Mouse (Mus musculus) ES-Bruce4 (cell line): ENCODE measurements around the gene Qars. TPM values are rescaled to one million over a fixed set of nuclear protein-coding genes. Genes with fewer than 3 reads are reported as not detected.

ENCODE experiments used
- H3K27ac ChIP-seq: 2 replicates; pipeline ENCODE4 v1.5.1; 2012; ENCODE audit warnings: low read length, inconsistent platforms; ENCODE audit not compliant: insufficient read depth
- H3K27me3 ChIP-seq: 2 replicates; pipeline ENCODE4 v1.6.1; 2012; ENCODE audit warnings: mild to moderate bottlenecking, low read length, inconsistent platforms; ENCODE audit not compliant: control insufficient read depth, poor library complexity, insufficient read depth, severe bottlenecking
- H3K36me3 ChIP-seq: 2 replicates; pipeline ENCODE4 v1.6.1; 2012; ENCODE audit warnings: inconsistent platforms, mild to moderate bottlenecking, low read length, moderate library complexity; ENCODE audit not compliant: control insufficient read depth, poor library complexity, insufficient read depth, severe bottlenecking
- H3K4me1 ChIP-seq: one replicate; pipeline ENCODE4 v1.8.1; 2011; ENCODE audit warnings: low read length; ENCODE audit not compliant: control insufficient read depth, insufficient read depth
- H3K4me3 ChIP-seq: 2 replicates; pipeline ENCODE4 v1.5.1; 2011; ENCODE audit warnings: low read depth, mild to moderate bottlenecking, low read length
- H3K9ac ChIP-seq: 2 replicates; pipeline ENCODE4 v1.6.1; 2012; ENCODE audit warnings: low read depth, mild to moderate bottlenecking, inconsistent platforms; ENCODE audit not compliant: poor library complexity, severe bottlenecking
- H3K9me3 ChIP-seq: replicated peaks from 2 replicates; pipeline ENCODE4 v1.6.1; 2012; ENCODE audit warnings: mild to moderate bottlenecking, low read length, inconsistent platforms; ENCODE audit not compliant: control insufficient read depth, poor library complexity, insufficient read depth, severe bottlenecking
- CTCF ChIP-seq: IDR thresholded peaks from one replicate; pipeline ENCODE4 v1.8.1; 2011; ENCODE audit warnings: low read depth, low read length
- EP300 ChIP-seq: IDR thresholded peaks from 2 replicates; pipeline ENCODE4 v1.6.1; 2011; ENCODE audit warnings: low read depth, low read length; ENCODE audit not compliant: insufficient read depth
- POLR2A ChIP-seq: IDR thresholded peaks from one replicate; pipeline ENCODE4 v1.8.1; 2011; ENCODE audit warnings: low read length; ENCODE audit not compliant: insufficient read depth
- polyA plus RNA-seq: library from polyadenylated mRNA; stranded (reverse); fragments of >200 nt; gene quantifications from 2 replicates; pipeline ENCODE4 v1.2.4, GENCODE M21; 2011; ENCODE audit warnings: low read depth; ENCODE audit not compliant: missing spikeins, insufficient read depth, insufficient read length

Gene Qars
- polyA plus RNA-seq, 1 experiment: 395 TPM

GRCm38 (mm10) chr9:108478638-108479156 lies 28.8 kb upstream of the Qars start:
- Histone ChIP-seq H3K27ac (0 out of 2 replicates have a peak overlapping the region, but pooled peaks have one; percentile 20), H3K4me1 (peaks cover 4% of the 10 kb centered on the region), H3K9me3 (no peaks in the 10 kb centered on the region), H3K9ac (no peak overlapping the region), H3K36me3 (no peaks in the 10 kb centered on the region), H3K27me3 (no peaks in the 10 kb centered on the region), H3K4me3 (peak overlapping the region; percentile 50)
- TF ChIP-seq EP300 (no peak), POLR2A (no peak), CTCF (no peak)

GRCm38 (mm10) chr9:108479241-108479640 lies 28.3 kb upstream of the Qars start:
- H3K4me3 ChIP-seq: peak overlapping the region; percentile 27
- H3K9ac ChIP-seq: 0 out of 2 replicates have a peak overlapping the region, but pooled peaks have one; percentile 24
- no peaks in the 10 kb centered on the region for H3K27me3 ChIP-seq
- no peaks in the 10 kb centered on the region for H3K9me3 ChIP-seq
- TF ChIP-seq POLR2A: no peak
- TF ChIP-seq EP300: no peak
- no peak for TF ChIP-seq CTCF
- H3K36me3 ChIP-seq: no peaks in the 10 kb centered on the region
- H3K27ac ChIP-seq: 0 out of 2 replicates have a peak overlapping the region, but pooled peaks have one; percentile 4
- H3K4me1 ChIP-seq: peaks cover 4% of the 10 kb centered on the region

- Histone ChIP-seq H3K36me3 (no peaks in the 10 kb centered on the region), H3K9ac (peak within 1 kb of the TSS; percentile 62), H3K4me1 (peaks cover 4% of the 10 kb centered on the region), H3K9me3 (no peaks in the 10 kb centered on the region), H3K4me3 (peak within 1 kb of the TSS; percentile 66), H3K27me3 (no peaks in the 10 kb centered on the region), H3K27ac (0 out of 2 replicates have a peak within 1 kb of the TSS, but pooled peaks have one; percentile 20)
- TF ChIP-seq CTCF (no peak), POLR2A (no peak), EP300 (no peak)
Observed at GRCm38 (mm10) chr9:108479721-108480351, 27.7 kb upstream of the Qars start, which contains the start of gene Lamb2. Lamb2 (plus strand) TSS chr9:108479736.

GRCm38 (mm10) chr9:108480813-108481519 lies 26.5 kb upstream of the Qars start:
- Histone ChIP-seq H3K4me1 (peaks cover 3% of the 10 kb centered on the region), H3K27me3 (no peaks in the 10 kb centered on the region), H3K36me3 (no peaks in the 10 kb centered on the region), H3K9ac (no peak overlapping the region), H3K27ac (no peak overlapping the region), H3K4me3 (peak overlapping the region; percentile 11; the same call in 1 of the 2 replicates), H3K9me3 (no peaks in the 10 kb centered on the region)
- TF ChIP-seq POLR2A (no peak), CTCF (no peak), EP300 (no peak)

GRCm38 (mm10) chr9:108481520-108482210 lies 25.8 kb upstream of the Qars start:
- no peaks in the 10 kb centered on the region for H3K36me3 ChIP-seq

More at GRCm38 (mm10) chr9:108481520-108482210, 25.8 kb upstream of the Qars start:
- no peaks in the 10 kb centered on the region for H3K9me3 ChIP-seq
- TF ChIP-seq EP300 (no peak), CTCF (no peak), POLR2A (no peak)
- no peak overlapping the region for H3K27ac ChIP-seq
- H3K9ac ChIP-seq: no peak overlapping the region
- no peak overlapping the region for H3K4me3 ChIP-seq
- H3K27me3 ChIP-seq: no peaks in the 10 kb centered on the region
- peaks cover 3% of the 10 kb centered on the region for H3K4me1 ChIP-seq
